Mouse (Mus musculus) liver, postnatal 0 days (tissue): ENCODE data around the gene Cacna1a. TPM values are rescaled to one million over a fixed set of nuclear protein-coding genes. Genes with fewer than 3 reads are reported as not detected.
A peak's percentile ranks its signal among the peaks of the same experiment; 100 is the strongest.

ENCODE experiments used
- ATAC-seq: fragments of 200-750 bp; cut with Nextera tagmentation; 2 replicates; pipeline ENCODE4 v1.8.0; 2017; ENCODE audit warnings: mild to moderate bottlenecking, moderate library complexity
- DNase-seq: peaks from one replicate; pipeline ENCODE4 v3.0.0-alpha.2; 2016
- H3K27ac ChIP-seq: fragments of 300-500 bp; sonication (generic); 2 replicates; pipeline ENCODE4 v1.5.1; 2014; ENCODE audit warnings: antibody characterized with exemption, moderate library complexity, mild to moderate bottlenecking, low read depth
- H3K27me3 ChIP-seq: fragments of 300-500 bp; sonication (generic); 2 replicates; pipeline ENCODE4 v1.6.1; 2014; ENCODE audit warnings: low read length, control low read depth, mixed read lengths; ENCODE audit not compliant: insufficient read depth
- H3K36me3 ChIP-seq: fragments of 300-500 bp; sonication (generic); replicated peaks from 2 replicates; pipeline ENCODE4 v1.6.1; 2014; ENCODE audit warnings: mild to moderate bottlenecking, control low read depth, low read length, moderate library complexity, mixed read lengths; ENCODE audit not compliant: insufficient read depth
- H3K4me1 ChIP-seq: fragments of 300-500 bp; sonication (generic); 2 replicates; pipeline ENCODE4 v1.6.1; 2014; ENCODE audit warnings: antibody characterized with exemption, mild to moderate bottlenecking, control low read depth; ENCODE audit not compliant: insufficient read depth
- H3K4me2 ChIP-seq: fragments of 300-500 bp; sonication (generic); 2 replicates; pipeline ENCODE4 v1.6.1; 2014; ENCODE audit warnings: low read depth, mild to moderate bottlenecking, low read length, moderate library complexity, mixed read lengths
- H3K4me3 ChIP-seq: fragments of 300-500 bp; sonication (generic); 2 replicates; pipeline ENCODE4 v1.5.1; 2014; ENCODE audit warnings: low read depth, low read length
- H3K9ac ChIP-seq: fragments of 300-500 bp; sonication (generic); replicated peaks from 2 replicates; pipeline ENCODE4 v1.6.1; 2014; ENCODE audit warnings: mild to moderate bottlenecking, moderate library complexity
- H3K9me3 ChIP-seq: fragments of 300-500 bp; sonication (generic); 2 replicates; pipeline ENCODE4 v1.6.1; 2016; ENCODE audit warnings: mild to moderate bottlenecking, control low read depth, low read length, mixed read lengths
- CTCF ChIP-seq: sonication (generic); IDR thresholded peaks from 2 replicates; pipeline ENCODE4 v1.5.1; 2016; ENCODE audit warnings: antibody characterized with exemption, low read depth
- EP300 ChIP-seq: IDR thresholded peaks from 2 replicates; pipeline ENCODE4 v1.6.1; 2016; ENCODE audit warnings: antibody characterized with exemption, low read depth, mild to moderate bottlenecking
- WGBS: fragments of 180-500 bp; shearing (Covaris S2); extraction: QIAGEN DNeasy Blood & Tissue Kit; methylation state at CpG from one replicate; pipeline ENCODE4 v1.1.7; 2014; ENCODE audit not compliant: insufficient replicate concordance; 5-methylcytosine and 5-hydroxymethylcytosine counted together
- polyA plus RNA-seq: library from polyadenylated mRNA; unstranded; fragments of >200 nt; fragmentation: Nextera tagmentation; extraction: Ambion mirVana; gene quantifications from 2 replicates; pipeline ENCODE4 v1.2.1, GENCODE M21; 2015

Cacna1a gene
- polyA plus RNA-seq, 1 experiment from 2014 or later = 0.49 TPM

DNA sequence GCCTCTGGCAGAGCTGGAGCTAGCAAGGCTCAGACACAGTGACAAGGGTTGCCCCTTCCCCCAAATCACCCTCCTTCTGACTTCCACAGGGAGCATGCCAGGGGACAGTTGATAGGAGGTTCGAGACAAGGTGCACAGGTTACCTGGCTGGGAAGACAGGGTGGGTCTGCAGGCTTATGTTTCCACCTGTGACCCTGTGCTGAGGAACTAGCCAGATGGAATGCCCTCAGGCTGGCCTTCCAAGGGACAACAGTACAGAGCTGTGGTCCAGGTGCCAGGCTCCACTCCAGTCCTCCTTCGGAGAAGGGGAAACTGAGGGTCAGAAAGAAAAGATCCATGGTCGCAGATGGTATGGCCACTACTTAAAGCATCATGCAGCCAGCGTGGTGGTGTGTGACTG is 165.4 kb downstream of the Cacna1a start:
- no peak for ATAC-seq
- H3K4me3 ChIP-seq = no peak overlapping the region
- no peaks in the 10 kb centered on the region for H3K36me3 ChIP-seq
- no peaks in the 10 kb centered on the region for H3K4me1 ChIP-seq
- no peaks in the 10 kb centered on the region for H3K9me3 ChIP-seq
- H3K9ac ChIP-seq = no peak overlapping the region
- H3K27me3 ChIP-seq = peaks cover 34% of the 10 kb centered on the region
- no peak overlapping the region for H3K27ac ChIP-seq
- no peak overlapping the region for H3K4me2 ChIP-seq
- no peak for DNase-seq
- TF ChIP-seq EP300 = no peak
- no peak for TF ChIP-seq CTCF
- 72% methylated on average over 4 of the region's 4 CpGs for WGBS

DNA sequence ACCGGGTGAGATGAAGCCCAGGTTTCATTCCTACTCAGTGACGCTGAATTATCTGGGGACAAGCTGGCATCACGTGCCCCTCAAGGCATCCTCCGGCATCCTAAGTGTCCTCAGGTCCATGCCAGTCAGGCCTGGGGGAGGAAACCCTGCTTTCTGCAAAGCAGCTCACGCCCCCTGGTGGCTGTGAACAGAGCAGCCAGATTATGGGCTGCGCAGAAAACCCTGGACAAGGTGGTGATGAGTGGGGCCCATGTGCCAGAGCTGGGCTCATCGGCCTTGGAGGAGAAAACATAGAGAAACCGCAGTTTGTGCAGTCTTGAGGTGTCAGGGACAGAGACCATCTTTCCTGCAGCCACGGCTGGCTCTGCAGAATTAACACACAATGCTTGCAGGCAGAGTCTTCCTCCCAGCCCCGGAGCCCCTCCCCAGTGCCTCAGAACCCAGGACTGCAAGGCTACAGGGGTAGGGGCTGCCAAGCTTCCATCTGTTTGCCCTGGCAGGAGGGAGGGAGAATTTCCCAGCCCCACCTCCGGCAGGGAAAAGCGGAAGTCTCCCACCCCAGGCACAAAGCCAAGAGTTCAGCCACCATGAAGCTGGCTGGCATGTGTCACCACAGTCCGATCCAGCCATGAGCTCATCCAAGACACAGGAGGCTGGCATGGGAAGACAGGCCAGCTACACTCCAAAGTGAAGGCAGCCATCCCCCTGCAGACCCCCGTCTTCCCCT is 166.2 kb downstream of the Cacna1a start:
- H3K9ac ChIP-seq = no peak overlapping the region
- H3K4me1 ChIP-seq = no peaks in the 10 kb centered on the region
- H3K27ac ChIP-seq = no peak overlapping the region
- TF ChIP-seq EP300 (no peak), CTCF (peak; percentile 81)
- no peak overlapping the region for H3K4me3 ChIP-seq
- WGBS = 46% methylated on average over 14 of the region's 14 CpGs
- DNase-seq = peak; percentile 64
- ATAC-seq = no peak
- no peaks in the 10 kb centered on the region for H3K36me3 ChIP-seq
- H3K4me2 ChIP-seq = no peak overlapping the region
- no peaks in the 10 kb centered on the region for H3K9me3 ChIP-seq
- H3K27me3 ChIP-seq = peaks cover 42% of the 10 kb centered on the region

DNA sequence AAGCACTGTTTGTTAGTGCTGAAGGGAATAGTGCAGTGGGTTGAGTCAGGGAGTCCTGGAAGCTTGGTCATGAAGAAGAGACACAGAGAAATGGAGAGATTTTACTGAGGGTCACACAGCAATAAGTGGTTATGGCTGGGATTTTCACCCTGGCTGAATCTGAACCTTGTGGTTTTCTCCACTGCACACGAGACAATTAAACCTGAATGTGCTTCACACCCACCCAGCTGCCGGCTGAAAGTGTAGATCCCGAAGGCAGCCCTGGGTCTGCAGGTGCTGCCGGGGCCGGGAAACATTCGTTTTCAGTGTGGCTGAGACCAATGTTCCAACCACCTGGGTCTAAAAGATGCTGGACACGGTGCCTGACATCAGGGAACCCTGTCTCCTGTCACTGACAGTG is 167.0 kb downstream of the Cacna1a start:
- TF ChIP-seq CTCF = no peak
- TF ChIP-seq EP300 = no peak
- no peak overlapping the region for H3K27ac ChIP-seq
- H3K9ac ChIP-seq = no peak overlapping the region
- no peaks in the 10 kb centered on the region for H3K4me1 ChIP-seq
- H3K36me3 ChIP-seq = no peaks in the 10 kb centered on the region
- peaks cover 50% of the 10 kb centered on the region for H3K27me3 ChIP-seq
- ATAC-seq (no peak), DNase-seq (no peak)
- 59% methylated on average over 7 of the region's 7 CpGs for WGBS
- no peak overlapping the region for H3K4me3 ChIP-seq
- H3K4me2 ChIP-seq = no peak overlapping the region
- no peaks in the 10 kb centered on the region for H3K9me3 ChIP-seq

DNA sequence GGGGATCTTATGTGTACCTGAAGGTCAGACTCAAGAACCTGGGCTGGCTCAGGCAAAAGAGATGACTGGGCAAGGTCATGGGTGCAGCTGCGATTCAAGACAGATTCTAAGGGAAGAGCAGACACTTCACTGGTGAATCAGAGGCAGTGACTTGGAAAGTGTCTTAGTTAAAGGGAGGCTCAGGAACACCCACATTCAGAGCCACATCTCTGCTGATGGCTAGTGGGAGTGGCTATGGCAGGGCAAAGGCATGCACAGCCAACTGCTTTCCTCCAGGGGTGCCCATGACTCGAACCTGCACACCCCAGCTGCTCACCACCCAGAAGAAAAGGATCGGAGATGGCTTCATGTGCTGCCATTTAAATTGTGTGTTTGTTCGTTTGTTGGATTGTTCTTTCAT is 169.7 kb downstream of the Cacna1a start:
- Histone ChIP-seq H3K36me3 (no peaks in the 10 kb centered on the region), H3K27me3 (peaks cover 53% of the 10 kb centered on the region), H3K27ac (no peak overlapping the region), H3K9ac (no peak overlapping the region), H3K4me3 (no peak overlapping the region), H3K9me3 (no peaks in the 10 kb centered on the region), H3K4me1 (no peaks in the 10 kb centered on the region), H3K4me2 (no peak overlapping the region)
- ATAC-seq (no peak), DNase-seq (no peak)
- TF ChIP-seq EP300 (no peak), CTCF (no peak)
- WGBS = 69% methylated on average over 4 of the region's 4 CpGs

DNA sequence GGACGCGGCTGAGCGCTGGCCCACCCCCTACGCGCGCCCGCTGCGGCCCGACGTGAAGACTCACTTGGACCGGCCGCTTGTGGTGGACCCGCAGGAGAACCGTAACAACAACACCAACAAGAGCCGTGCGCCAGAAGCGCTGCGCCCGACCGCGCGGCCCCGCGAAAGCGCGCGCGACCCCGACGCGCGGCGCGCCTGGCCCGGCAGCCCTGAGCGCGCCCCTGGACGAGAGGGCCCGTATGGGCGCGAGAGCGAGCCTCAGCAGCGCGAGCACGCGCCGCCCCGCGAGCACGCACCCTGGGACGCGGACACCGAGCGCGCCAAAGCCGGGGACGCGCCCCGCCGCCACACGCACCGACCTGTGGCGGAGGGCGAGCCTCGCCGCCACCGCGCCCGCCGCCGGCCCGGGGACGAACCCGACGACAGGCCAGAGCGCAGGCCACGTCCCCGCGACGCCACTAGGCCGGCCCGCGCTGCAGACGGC is 170.9 kb downstream of the Cacna1a start:
- no peak overlapping the region for H3K27ac ChIP-seq
- TF ChIP-seq EP300 (no peak), CTCF (no peak)
- no peaks in the 10 kb centered on the region for H3K9me3 ChIP-seq
- peak overlapping the region; percentile 17; the same call in 1 of the 2 replicates for H3K4me3 ChIP-seq
- no peaks in the 10 kb centered on the region for H3K36me3 ChIP-seq
- 2% methylated on average over 76 of the region's 84 CpGs for WGBS
- H3K4me1 ChIP-seq = no peaks in the 10 kb centered on the region
- H3K9ac ChIP-seq = no peak overlapping the region
- DNase-seq (no peak), ATAC-seq (no peak)
- peak overlapping the region; percentile 44; the same call in 1 of the 2 replicates for H3K4me2 ChIP-seq
- peaks cover 53% of the 10 kb centered on the region for H3K27me3 ChIP-seq

DNA sequence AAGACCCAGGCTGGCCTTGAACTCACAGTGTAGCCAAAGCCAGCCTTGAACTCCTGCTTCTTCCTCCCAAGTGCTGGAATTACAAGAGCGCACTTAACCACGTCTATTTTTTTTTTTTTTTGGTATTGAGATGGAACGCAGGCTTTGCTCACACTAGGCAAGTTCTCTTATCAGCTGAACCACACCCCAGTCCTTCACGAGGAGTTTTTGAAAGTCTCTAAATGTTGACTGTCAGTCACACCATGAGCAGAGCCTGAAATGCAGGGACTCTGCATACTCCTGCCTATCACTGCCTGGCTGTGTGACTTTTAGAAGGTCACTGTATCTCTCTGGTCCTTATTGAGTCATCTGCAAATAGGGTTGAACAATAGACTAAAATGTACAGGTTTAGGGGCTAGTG is 173.5 kb downstream of the Cacna1a start:
- no peak overlapping the region for H3K9ac ChIP-seq
- H3K4me3 ChIP-seq = no peak overlapping the region
- 44% methylated on average over 4 of the region's 4 CpGs for WGBS
- no peak overlapping the region for H3K4me2 ChIP-seq
- H3K27me3 ChIP-seq = peaks cover 37% of the 10 kb centered on the region
- H3K36me3 ChIP-seq = no peaks in the 10 kb centered on the region
- DNase-seq = no peak
- H3K9me3 ChIP-seq = no peaks in the 10 kb centered on the region
- no peak for ATAC-seq
- TF ChIP-seq CTCF (no peak), EP300 (no peak)
- no peak overlapping the region for H3K27ac ChIP-seq
- no peaks in the 10 kb centered on the region for H3K4me1 ChIP-seq
